Mouse (Mus musculus): ENCODE results near the gene Nfib. TPM values are rescaled to one million over a fixed set of nuclear protein-coding genes. Genes with fewer than 3 reads are reported as not detected.

Nfib gene
- polyA plus RNA-seq, 2 experiments = 57.3 to 126 TPM

DNA sequence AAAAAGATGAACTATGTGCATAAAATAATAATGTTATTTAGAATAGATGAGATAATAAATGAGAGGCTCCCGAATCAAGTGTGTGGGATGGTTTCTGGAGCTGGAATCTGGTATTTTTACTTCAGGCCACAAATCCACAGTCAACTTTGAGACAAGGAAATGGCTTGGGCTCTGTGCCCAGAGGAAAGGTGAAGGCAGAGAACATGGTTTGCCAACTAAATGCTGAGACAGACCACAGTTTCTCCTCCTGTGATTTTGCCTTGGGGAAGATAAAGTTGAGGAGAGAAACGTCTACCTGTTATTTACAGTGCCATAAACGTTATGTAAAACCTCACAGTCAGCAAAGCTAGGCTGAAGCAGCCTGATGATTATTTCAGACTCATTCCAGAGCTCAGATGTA is 367.1 kb downstream of the Nfib start:
- WGBS = 16% methylated on average over 3 of the region's 3 CpGs
- TF ChIP-seq POLR2A (IDR thresholded peaks at IDR 0.05; ENCODE audit: borderline replicate concordance, extremely low read depth, insufficient read depth, insufficient read length) = no peak
- no peaks in the 10 kb centered on the region for H3K27me3 ChIP-seq (ENCODE audit: control insufficient read depth, insufficient read depth, low read length)
- ATAC-seq (ENCODE audit: low FRiP score, low read depth) (peak; percentile 24; the same call in 1 of the 2 replicates), DNase-seq (ENCODE audit: low spot score) (peak; percentile 56)
- H3K4me2 ChIP-seq (replicated peaks; ENCODE audit: low read depth, low read length, severe bottlenecking) = no peak overlapping the region
- H3K4me3 ChIP-seq (replicated peaks; ENCODE audit: low read length) = no peak overlapping the region
- peak overlapping the region; percentile 44; the same call in 1 of the 2 replicates for H3K27ac ChIP-seq (replicated peaks; ENCODE audit: low read depth, low read length)
- peaks cover 23% of the 10 kb centered on the region for H3K4me1 ChIP-seq (ENCODE audit: control insufficient read depth, insufficient read depth, low read length)
- no peaks in the 10 kb centered on the region for H3K9me3 ChIP-seq (ENCODE audit: control insufficient read depth, low read length)
- peaks cover 9% of the 10 kb centered on the region for H3K36me3 ChIP-seq (ENCODE audit: control insufficient read depth, insufficient read depth, low read length)
- H3K9ac ChIP-seq (ENCODE audit: low read depth, low read length, severe bottlenecking) = no peak overlapping the region

DNA sequence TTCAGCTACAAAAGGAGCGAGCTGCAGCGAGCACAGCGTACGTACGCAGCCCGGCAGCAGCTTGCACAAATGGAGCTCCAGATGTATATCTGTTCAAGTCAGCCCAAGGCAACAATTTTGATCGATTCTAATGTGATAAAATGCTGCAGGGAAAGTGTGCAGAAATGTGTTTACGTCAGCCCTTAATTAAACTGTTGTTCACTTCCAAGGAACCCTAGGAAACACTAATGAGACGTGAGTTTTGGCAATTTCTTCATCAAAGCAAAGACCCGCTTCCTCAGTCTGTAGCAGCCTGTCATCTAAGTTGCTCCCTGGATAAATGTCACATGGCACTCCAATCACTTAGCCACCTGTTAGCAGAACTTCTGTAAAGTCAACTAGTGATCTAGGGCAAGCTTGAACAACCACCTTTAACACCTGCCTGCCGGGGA is 368.6 kb downstream of the Nfib start:
- Histone ChIP-seq H3K4me1 (ENCODE audit: control insufficient read depth, insufficient read depth, low read length) (peaks cover 23% of the 10 kb centered on the region), H3K36me3 (ENCODE audit: control insufficient read depth, insufficient read depth, low read length) (peaks cover 9% of the 10 kb centered on the region), H3K4me2 (replicated peaks; ENCODE audit: low read depth, low read length, severe bottlenecking) (no peak overlapping the region), H3K9ac (ENCODE audit: low read depth, low read length, severe bottlenecking) (no peak overlapping the region), H3K27ac (replicated peaks; ENCODE audit: low read depth, low read length) (no peak overlapping the region), H3K27me3 (ENCODE audit: control insufficient read depth, insufficient read depth, low read length) (no peaks in the 10 kb centered on the region), H3K4me3 (replicated peaks; ENCODE audit: low read length) (no peak overlapping the region), H3K9me3 (ENCODE audit: control insufficient read depth, low read length) (no peaks in the 10 kb centered on the region)
- DNase-seq (ENCODE audit: low spot score) (no peak), ATAC-seq (ENCODE audit: low FRiP score, low read depth) (no peak)
- WGBS = 34% methylated on average over 11 of the region's 11 CpGs
- no peak for TF ChIP-seq POLR2A (IDR thresholded peaks at IDR 0.05; ENCODE audit: borderline replicate concordance, extremely low read depth, insufficient read depth, insufficient read length)

DNA sequence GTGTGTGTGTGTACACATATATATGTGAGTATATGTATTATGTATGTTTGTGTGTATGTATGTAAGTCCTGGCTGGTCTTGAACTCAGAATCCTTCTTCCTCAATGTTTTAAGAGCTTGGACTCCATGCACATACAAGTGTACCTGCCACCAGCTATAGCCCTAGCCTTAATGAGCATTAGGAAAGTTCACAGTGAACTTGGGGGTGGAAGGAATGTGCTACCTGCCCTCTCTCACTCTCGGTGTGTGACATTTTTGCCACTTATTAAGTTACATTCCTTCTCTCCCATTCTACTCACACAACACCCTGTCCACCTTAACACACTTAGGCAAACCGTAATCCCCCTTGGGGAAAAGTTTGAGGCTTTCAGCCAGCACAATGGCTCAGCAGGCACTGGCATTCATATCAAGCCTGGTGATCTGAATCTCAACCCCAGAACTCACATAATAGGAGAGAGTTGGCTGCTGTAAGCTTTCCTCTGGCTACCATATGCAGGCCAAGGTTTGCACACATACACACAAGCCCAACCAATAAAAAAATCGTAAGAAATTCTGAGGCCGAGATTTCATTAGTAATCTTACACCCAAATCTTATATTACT is 370.2 kb downstream of the Nfib start:
- ATAC-seq (ENCODE audit: low FRiP score, low read depth) (no peak), DNase-seq (ENCODE audit: low spot score) (no peak)
- Histone ChIP-seq H3K27ac (replicated peaks; ENCODE audit: low read depth, low read length) (no peak overlapping the region), H3K4me2 (replicated peaks; ENCODE audit: low read depth, low read length, severe bottlenecking) (no peak overlapping the region), H3K9me3 (ENCODE audit: control insufficient read depth, low read length) (no peaks in the 10 kb centered on the region), H3K36me3 (ENCODE audit: control insufficient read depth, insufficient read depth, low read length) (peaks cover 12% of the 10 kb centered on the region), H3K4me3 (replicated peaks; ENCODE audit: low read length) (no peak overlapping the region), H3K27me3 (ENCODE audit: control insufficient read depth, insufficient read depth, low read length) (no peaks in the 10 kb centered on the region), H3K4me1 (ENCODE audit: control insufficient read depth, insufficient read depth, low read length) (peaks cover 19% of the 10 kb centered on the region), H3K9ac (ENCODE audit: low read depth, low read length, severe bottlenecking) (no peak overlapping the region)
- TF ChIP-seq POLR2A (IDR thresholded peaks at IDR 0.05; ENCODE audit: borderline replicate concordance, extremely low read depth, insufficient read depth, insufficient read length) = no peak
- WGBS = 66% methylated on average over 4 of the region's 4 CpGs

DNA sequence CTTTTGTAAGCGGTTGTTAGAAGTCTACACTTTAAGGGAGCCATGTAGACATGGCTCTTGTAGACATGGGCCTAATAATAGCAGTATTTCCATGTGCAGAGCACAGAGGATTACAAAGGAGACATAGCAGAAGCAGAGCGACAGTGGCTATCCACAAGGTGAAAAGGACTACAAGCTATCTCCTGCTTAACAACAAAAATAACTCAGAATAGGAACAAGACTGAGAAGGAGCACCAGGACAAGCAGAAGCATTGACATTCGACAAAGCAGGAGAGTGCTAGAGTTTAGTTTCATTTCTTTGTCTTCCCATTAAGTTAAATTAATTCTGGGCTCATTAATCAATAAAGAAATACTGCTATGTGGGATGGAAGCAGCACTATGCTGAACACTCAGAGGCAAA is 372.1 kb downstream of the Nfib start:
- H3K36me3 ChIP-seq (ENCODE audit: control insufficient read depth, insufficient read depth, low read length) = peaks cover 25% of the 10 kb centered on the region
- H3K9me3 ChIP-seq (ENCODE audit: control insufficient read depth, low read length) = no peaks in the 10 kb centered on the region
- H3K4me3 ChIP-seq (replicated peaks; ENCODE audit: low read length) = no peak overlapping the region
- DNase-seq (ENCODE audit: low spot score) = no peak
- H3K9ac ChIP-seq (ENCODE audit: low read depth, low read length, severe bottlenecking) = no peak overlapping the region
- no peaks in the 10 kb centered on the region for H3K27me3 ChIP-seq (ENCODE audit: control insufficient read depth, insufficient read depth, low read length)
- H3K4me2 ChIP-seq (replicated peaks; ENCODE audit: low read depth, low read length, severe bottlenecking) = no peak overlapping the region
- TF ChIP-seq POLR2A (IDR thresholded peaks at IDR 0.05; ENCODE audit: borderline replicate concordance, extremely low read depth, insufficient read depth, insufficient read length) = no peak
- ATAC-seq (ENCODE audit: low FRiP score, low read depth) = no peak
- H3K27ac ChIP-seq (replicated peaks; ENCODE audit: low read depth, low read length) = no peak overlapping the region
- 90% methylated on average over 3 of the region's 3 CpGs for WGBS
- H3K4me1 ChIP-seq (ENCODE audit: control insufficient read depth, insufficient read depth, low read length) = peaks cover 5% of the 10 kb centered on the region

DNA sequence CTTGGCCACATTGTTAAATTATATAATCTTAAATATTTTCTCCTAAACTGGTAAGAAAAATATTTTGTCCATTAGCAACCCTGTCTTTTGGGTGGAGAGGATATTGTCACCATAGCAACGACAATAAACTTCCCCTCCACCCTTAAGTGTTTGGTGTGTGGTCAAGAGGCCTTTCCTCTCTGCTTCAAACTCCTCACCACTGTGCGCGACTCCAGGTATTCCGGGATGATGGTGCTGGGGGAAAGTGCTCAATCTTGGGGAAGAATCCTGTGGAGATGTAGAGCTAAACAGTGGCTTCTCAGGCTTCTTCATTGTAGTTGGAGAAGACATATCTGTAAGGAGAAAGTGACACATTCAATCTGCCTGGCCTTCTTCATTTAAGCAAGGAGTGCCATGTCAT is 375.5 kb downstream of the Nfib start:
- no peak overlapping the region for H3K4me2 ChIP-seq (replicated peaks; ENCODE audit: low read depth, low read length, severe bottlenecking)
- H3K27ac ChIP-seq (replicated peaks; ENCODE audit: low read depth, low read length) = no peak overlapping the region
- 86% methylated on average over 4 of the region's 4 CpGs for WGBS
- H3K9ac ChIP-seq (ENCODE audit: low read depth, low read length, severe bottlenecking) = no peak overlapping the region
- no peak overlapping the region for H3K4me3 ChIP-seq (replicated peaks; ENCODE audit: low read length)
- H3K36me3 ChIP-seq (ENCODE audit: control insufficient read depth, insufficient read depth, low read length) = peaks cover 46% of the 10 kb centered on the region
- no peaks in the 10 kb centered on the region for H3K27me3 ChIP-seq (ENCODE audit: control insufficient read depth, insufficient read depth, low read length)
- H3K4me1 ChIP-seq (ENCODE audit: control insufficient read depth, insufficient read depth, low read length) = peaks cover 3% of the 10 kb centered on the region; the same call in 1 of the 2 replicates
- TF ChIP-seq POLR2A (IDR thresholded peaks at IDR 0.05; ENCODE audit: borderline replicate concordance, extremely low read depth, insufficient read depth, insufficient read length) = no peak
- no peak for DNase-seq (ENCODE audit: low spot score)
- no peak for ATAC-seq (ENCODE audit: low FRiP score, low read depth)
- no peaks in the 10 kb centered on the region for H3K9me3 ChIP-seq (ENCODE audit: control insufficient read depth, low read length)

Data from limb, embryonic 14.5 days (tissue).